Mouse (Mus musculus) brown adipose tissue, adult 24 weeks (tissue): ENCODE results near the gene Gm20388. TPM values are rescaled to one million over a fixed set of nuclear protein-coding genes. Genes with fewer than 3 reads are reported as not detected.
A peak's percentile ranks its signal among the peaks of the same experiment; 100 is the strongest.

Source experiments
- H3K27ac ChIP-seq: fragments of 200-500 bp; replicated peaks from 2 replicates; pipeline ENCODE4 v1.5.1; 2012; ENCODE audit warnings: low read depth, mild to moderate bottlenecking, low read length
- H3K4me1 ChIP-seq: fragments of 200-500 bp; 2 replicates; pipeline ENCODE4 v1.6.1; 2012; ENCODE audit warnings: low read length, mixed read lengths; ENCODE audit not compliant: control insufficient read depth, insufficient read depth, insufficient read length
- H3K4me3 ChIP-seq: fragments of 200-500 bp; 2 replicates; pipeline ENCODE4 v1.5.1; 2012; ENCODE audit warnings: low read depth, mild to moderate bottlenecking, low read length, moderate library complexity; ENCODE audit not compliant: insufficient read depth
- polyA plus RNA-seq: library from polyadenylated mRNA; stranded (reverse); fragments of >200 nt; gene quantifications from 2 replicates; pipeline ENCODE4 v1.2.4, GENCODE M21; 2012; ENCODE audit not compliant: missing spikeins, insufficient read depth, insufficient read length

Gene Gm20388
- polyA plus RNA-seq, 1 experiment = 44.7 TPM

- Histone ChIP-seq H3K4me1 (peaks cover 2% of the 10 kb centered on the region; the same call in 1 of the 2 replicates), H3K27ac (no peak overlapping the region), H3K4me3 (no peak overlapping the region)
Measured at GRCm38 (mm10) chr8:121904999-121905398, 1994.4 kb downstream of the Gm20388 start.

GRCm38 (mm10) chr8:121905420-121905819, 1994.8 kb downstream of the Gm20388 start:
- H3K4me1 ChIP-seq = peaks cover 2% of the 10 kb centered on the region; the same call in 1 of the 2 replicates
- no peak overlapping the region for H3K27ac ChIP-seq
- H3K4me3 ChIP-seq = no peak overlapping the region

GRCm38 (mm10) chr8:121905864-121906263, 1995.2 kb downstream of the Gm20388 start:
- Histone ChIP-seq H3K4me1 (peaks cover 2% of the 10 kb centered on the region; the same call in 1 of the 2 replicates), H3K4me3 (peak overlapping the region; percentile 9; the same call in 1 of the 2 replicates)

GRCm38 (mm10) chr8:121906542-121907512, 1996.2 kb downstream of the Gm20388 start:
- Histone ChIP-seq H3K27ac (no peak overlapping the region), H3K4me1 (peaks cover 2% of the 10 kb centered on the region; the same call in 1 of the 2 replicates), H3K4me3 (peak overlapping the region; percentile 60)

More at GRCm38 (mm10) chr8:121905864-121906263, 1995.2 kb downstream of the Gm20388 start:
- no peak overlapping the region for H3K27ac ChIP-seq

GRCm38 (mm10) chr8:121907587-121908248, 1997.1 kb downstream of the Gm20388 start, which contains the start of gene Slc7a5:
Gene Slc7a5 (minus strand): TSS chr8:121907694.
- Histone ChIP-seq H3K4me3 (peak within 1 kb of the TSS; percentile 60), H3K4me1 (peaks cover 2% of the 10 kb centered on the region; the same call in 1 of the 2 replicates), H3K27ac (no peak within 1 kb of the TSS)

GRCm38 (mm10) chr8:121908378-121909147, 1997.9 kb downstream of the Gm20388 start:
- Histone ChIP-seq H3K4me1 (peaks cover 2% of the 10 kb centered on the region; the same call in 1 of the 2 replicates), H3K4me3 (no peak overlapping the region), H3K27ac (no peak overlapping the region)

GRCm38 (mm10) chr8:121909148-121909541, 1998.5 kb downstream of the Gm20388 start:
- peaks cover 2% of the 10 kb centered on the region; the same call in 1 of the 2 replicates for H3K4me1 ChIP-seq
- H3K4me3 ChIP-seq = no peak overlapping the region
- H3K27ac ChIP-seq = no peak overlapping the region

- peaks cover 2% of the 10 kb centered on the region; the same call in 1 of the 2 replicates for H3K4me1 ChIP-seq
- H3K27ac ChIP-seq = no peak overlapping the region
- H3K4me3 ChIP-seq = no peak overlapping the region
Measured at GRCm38 (mm10) chr8:121909663-121910062, 1999.0 kb downstream of the Gm20388 start.

- H3K4me1 ChIP-seq = peaks cover 2% of the 10 kb centered on the region; the same call in 1 of the 2 replicates
- no peak overlapping the region for H3K27ac ChIP-seq
- no peak overlapping the region for H3K4me3 ChIP-seq
Measured at GRCm38 (mm10) chr8:121911400-121911799, 2000.8 kb downstream of the Gm20388 start.

- peaks cover 2% of the 10 kb centered on the region; the same call in 1 of the 2 replicates for H3K4me1 ChIP-seq
- H3K4me3 ChIP-seq = no peak overlapping the region
- no peak overlapping the region for H3K27ac ChIP-seq
Measured at GRCm38 (mm10) chr8:121911987-121912386, 2001.3 kb downstream of the Gm20388 start.

- H3K27ac ChIP-seq = no peak overlapping the region
- no peak overlapping the region for H3K4me3 ChIP-seq
- H3K4me1 ChIP-seq = peaks cover under 1% of the 10 kb centered on the region; the same call in 1 of the 2 replicates
Measured at GRCm38 (mm10) chr8:121912831-121913230, 2002.2 kb downstream of the Gm20388 start.

- H3K4me3 ChIP-seq = no peak overlapping the region
- H3K4me1 ChIP-seq = no peaks in the 10 kb centered on the region
- no peak overlapping the region for H3K27ac ChIP-seq
Measured at GRCm38 (mm10) chr8:121913378-121913777, 2002.7 kb downstream of the Gm20388 start.

- no peaks in the 10 kb centered on the region for H3K4me1 ChIP-seq
- no peak overlapping the region for H3K27ac ChIP-seq
- no peak overlapping the region for H3K4me3 ChIP-seq
Measured at GRCm38 (mm10) chr8:121919158-121919557, 2008.5 kb downstream of the Gm20388 start.

- H3K27ac ChIP-seq = no peak overlapping the region
- no peaks in the 10 kb centered on the region for H3K4me1 ChIP-seq
- no peak overlapping the region for H3K4me3 ChIP-seq
Measured at GRCm38 (mm10) chr8:121919731-121920130, 2009.1 kb downstream of the Gm20388 start.
